Mouse (Mus musculus) midbrain, embryonic 11.5 days (tissue): ENCODE results near the gene Fgf11. TPM values are rescaled to one million over a fixed set of nuclear protein-coding genes. Genes with fewer than 3 reads are reported as not detected.

ENCODE experiments used
- ATAC-seq: fragments of 200-750 bp; cut with Nextera tagmentation; 2 replicates; pipeline ENCODE4 v1.8.0; 2017; ENCODE audit warnings: moderate TSS enrichment, moderate library complexity; ENCODE audit not compliant: low FRiP score
- DNase-seq: peaks from one replicate; pipeline ENCODE4 v3.0.0; 2015; ENCODE audit warnings: low spot score; ENCODE audit errors: missing footprints
- H3K27ac ChIP-seq: fragments of 300-500 bp; sonication (generic); 2 replicates; pipeline ENCODE4 v1.5.1; 2014; ENCODE audit warnings: low read depth, low read length
- H3K27me3 ChIP-seq: fragments of 300-500 bp; sonication (generic); 2 replicates; pipeline ENCODE4 v1.6.1; 2014; ENCODE audit warnings: mild to moderate bottlenecking, low read length, moderate library complexity, mixed read lengths; ENCODE audit not compliant: control insufficient read depth, insufficient read depth
- H3K36me3 ChIP-seq: fragments of 300-500 bp; sonication (generic); 2 replicates; pipeline ENCODE4 v1.6.1; 2014; ENCODE audit warnings: mild to moderate bottlenecking, low read length, moderate library complexity, mixed read lengths; ENCODE audit not compliant: control insufficient read depth, insufficient read depth
- H3K4me1 ChIP-seq: fragments of 300-500 bp; sonication (generic); 2 replicates; pipeline ENCODE4 v1.6.1; 2014; ENCODE audit warnings: low read length; ENCODE audit not compliant: control insufficient read depth, insufficient read depth
- H3K4me2 ChIP-seq: fragments of 300-500 bp; sonication (generic); 2 replicates; pipeline ENCODE4 v1.6.1; 2014; ENCODE audit warnings: mild to moderate bottlenecking, moderate library complexity
- H3K4me3 ChIP-seq: fragments of 300-500 bp; sonication (generic); 2 replicates; pipeline ENCODE4 v1.5.1; 2014; ENCODE audit warnings: low read depth, low read length
- H3K9ac ChIP-seq: fragments of 300-500 bp; sonication (generic); 2 replicates; pipeline ENCODE4 v1.6.1; 2014; ENCODE audit warnings: low read length
- H3K9me3 ChIP-seq: fragments of 300-500 bp; sonication (generic); 2 replicates; pipeline ENCODE4 v1.6.1; 2016; ENCODE audit warnings: low read length; ENCODE audit not compliant: control insufficient read depth
- WGBS: fragments of 180-500 bp; shearing (Covaris S2); extraction: QIAGEN DNeasy Blood & Tissue Kit; methylation state at CpG from one replicate; pipeline ENCODE4 v1.1.7; 2014; 5-methylcytosine and 5-hydroxymethylcytosine counted together
- polyA plus RNA-seq: library from polyadenylated mRNA; unstranded; fragments of >200 nt; fragmentation: Nextera tagmentation; extraction: Ambion mirVana; gene quantifications from 2 replicates; pipeline ENCODE4 v1.2.1, GENCODE M21; 2014

The Fgf11 gene
- polyA plus RNA-seq, 1 experiment from 2014 or later: 1.3 TPM

GRCm38 (mm10) chr11:69766126-69766609 is 35.5 kb downstream of the Fgf11 start:
- Histone ChIP-seq H3K27ac (peak overlapping the region; percentile 35; the same call in 1 of the 2 replicates), H3K4me2 (peak overlapping the region; percentile 85), H3K9ac (peak overlapping the region; percentile 89), H3K4me1 (peaks cover 5% of the 10 kb centered on the region; the same call in 1 of the 2 replicates), H3K9me3 (no peaks in the 10 kb centered on the region), H3K27me3 (no peaks in the 10 kb centered on the region), H3K4me3 (peak overlapping the region; percentile 75), H3K36me3 (no peaks in the 10 kb centered on the region)
- ATAC-seq (peak; percentile 77), DNase-seq (peak; percentile 95)
- under 1% methylated on average over 35 of the region's 37 CpGs for WGBS

DNA sequence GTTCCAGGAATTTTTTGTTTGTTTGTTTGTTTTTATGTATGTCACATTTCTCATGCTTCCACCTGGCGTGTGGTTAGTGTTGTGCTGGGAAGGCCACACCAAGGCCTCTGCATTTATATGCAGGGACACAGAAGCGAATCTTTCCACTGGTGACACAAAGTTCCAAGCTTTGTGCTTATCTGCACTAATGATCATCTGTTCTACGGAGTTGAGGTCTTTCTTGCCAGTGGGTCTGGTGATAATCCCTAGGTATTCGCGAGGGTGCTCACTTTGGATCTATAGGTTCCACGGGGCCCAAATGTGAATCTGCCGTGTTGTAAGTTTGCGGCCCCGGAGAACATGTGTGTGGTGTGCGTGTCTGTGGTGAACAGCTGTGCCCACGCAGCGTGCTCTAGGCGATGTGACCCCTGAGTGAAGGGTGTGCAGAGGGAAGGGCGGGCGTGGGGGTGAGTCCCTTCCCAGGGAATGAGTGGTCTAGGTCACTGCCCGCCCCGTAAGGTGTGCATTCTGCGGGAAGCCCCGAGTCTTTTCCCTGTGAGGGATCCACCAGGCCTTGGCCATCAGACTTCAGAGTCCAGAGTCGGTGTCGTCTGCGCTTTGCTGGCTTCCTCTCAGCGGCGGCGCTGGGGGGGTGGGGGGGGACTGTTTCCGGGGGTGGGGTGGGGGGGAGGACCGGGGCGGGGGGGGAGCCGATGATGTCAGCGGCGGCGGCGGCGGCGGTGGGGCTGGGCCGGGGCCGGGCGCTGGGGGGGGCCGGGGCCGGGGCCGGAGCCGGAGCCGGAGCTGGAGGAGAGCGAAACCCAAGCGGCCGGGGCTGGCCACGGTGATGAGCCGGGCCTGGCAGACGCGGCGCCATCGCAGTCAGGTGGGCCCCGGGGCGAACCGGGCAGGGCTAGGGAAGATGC is 36.2 kb downstream of the Fgf11 start, which contains the start of gene Zbtb4:
Gene Zbtb4 (plus strand): TSS at position 692 of the 905 bp plus-strand sequence.
- Histone ChIP-seq H3K4me1 (peaks cover 9% of the 10 kb centered on the region), H3K9ac (peak within 1 kb of the TSS; percentile 89), H3K9me3 (no peaks in the 10 kb centered on the region), H3K27me3 (no peaks in the 10 kb centered on the region), H3K4me3 (peak within 1 kb of the TSS; percentile 75), H3K4me2 (peak within 1 kb of the TSS; percentile 85), H3K36me3 (no peaks in the 10 kb centered on the region), H3K27ac (peak within 1 kb of the TSS; percentile 35; the same call in 1 of the 2 replicates)
- peak; percentile 79 for ATAC-seq
- DNase-seq: peak; percentile 89
- WGBS: 31% methylated on average over 31 of the region's 55 CpGs

GRCm38 (mm10) chr11:69763551-69763950 is 38.1 kb downstream of the Fgf11 start:
- H3K9ac ChIP-seq: no peak overlapping the region
- H3K36me3 ChIP-seq: no peaks in the 10 kb centered on the region
- no peak for ATAC-seq
- DNase-seq: no peak
- H3K4me1 ChIP-seq: peaks cover 19% of the 10 kb centered on the region
- no peak overlapping the region for H3K4me2 ChIP-seq
- H3K9me3 ChIP-seq: no peaks in the 10 kb centered on the region
- 69% methylated on average over 7 of the region's 7 CpGs for WGBS
- no peak overlapping the region for H3K4me3 ChIP-seq
- no peaks in the 10 kb centered on the region for H3K27me3 ChIP-seq
- H3K27ac ChIP-seq: no peak overlapping the region

DNA sequence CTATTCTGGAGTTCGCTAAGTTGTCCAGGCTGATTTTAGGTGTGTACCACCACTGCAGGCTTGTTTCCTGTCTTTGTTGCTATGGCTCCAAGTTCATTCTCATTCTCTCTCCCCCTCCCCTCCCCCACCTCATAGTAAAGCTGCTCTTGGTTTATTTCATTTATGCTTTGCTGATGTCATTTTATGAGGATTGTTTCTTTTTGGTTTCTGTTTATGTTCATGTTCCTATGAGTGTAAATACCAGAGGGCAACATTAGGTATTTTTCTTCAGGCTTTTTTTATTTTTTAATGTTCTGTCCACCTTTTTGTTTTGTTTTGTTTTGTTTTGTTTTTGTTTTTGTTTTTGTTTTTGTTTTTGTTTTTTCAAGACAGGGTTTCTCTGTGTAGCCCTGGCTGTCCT is 39.8 kb downstream of the Fgf11 start, which contains the start of gene Slc35g3:
Gene Slc35g3 (minus strand): TSS at position 101 of the 400 bp plus-strand sequence.
- Histone ChIP-seq H3K27ac (no peak within 1 kb of the TSS), H3K4me2 (no peak within 1 kb of the TSS), H3K9ac (no peak within 1 kb of the TSS), H3K36me3 (no peaks in the 10 kb centered on the region), H3K9me3 (no peaks in the 10 kb centered on the region), H3K4me3 (no peak within 1 kb of the TSS), H3K27me3 (no peaks in the 10 kb centered on the region), H3K4me1 (peaks cover 27% of the 10 kb centered on the region)
- no peak for DNase-seq
- WGBS: 78% methylated on average over 1 of the region's 1 CpGs
- no peak for ATAC-seq

DNA sequence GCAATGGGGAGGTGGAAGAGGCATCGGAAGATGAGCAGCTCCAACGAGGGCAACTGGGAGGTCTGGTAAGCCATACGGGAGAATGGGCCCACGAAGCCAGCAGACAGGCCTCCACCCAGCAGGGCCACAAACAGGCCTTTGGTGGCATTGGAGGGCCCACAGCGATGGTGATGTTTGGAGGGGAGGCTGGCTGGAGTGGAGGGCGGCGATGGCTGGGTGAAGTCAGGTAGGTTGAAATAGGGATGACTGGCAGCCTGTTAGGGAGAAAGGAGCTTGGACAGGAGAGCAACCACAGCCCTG is 40.8 kb downstream of the Fgf11 start:
- Histone ChIP-seq H3K27me3 (no peaks in the 10 kb centered on the region), H3K9me3 (no peaks in the 10 kb centered on the region), H3K4me3 (no peak overlapping the region), H3K36me3 (no peaks in the 10 kb centered on the region), H3K9ac (no peak overlapping the region), H3K27ac (no peak overlapping the region; the same call in 1 of the 2 replicates), H3K4me1 (peaks cover 31% of the 10 kb centered on the region), H3K4me2 (no peak overlapping the region)
- DNase-seq (no peak), ATAC-seq (no peak)
- 94% methylated on average over 7 of the region's 7 CpGs for WGBS

DNA sequence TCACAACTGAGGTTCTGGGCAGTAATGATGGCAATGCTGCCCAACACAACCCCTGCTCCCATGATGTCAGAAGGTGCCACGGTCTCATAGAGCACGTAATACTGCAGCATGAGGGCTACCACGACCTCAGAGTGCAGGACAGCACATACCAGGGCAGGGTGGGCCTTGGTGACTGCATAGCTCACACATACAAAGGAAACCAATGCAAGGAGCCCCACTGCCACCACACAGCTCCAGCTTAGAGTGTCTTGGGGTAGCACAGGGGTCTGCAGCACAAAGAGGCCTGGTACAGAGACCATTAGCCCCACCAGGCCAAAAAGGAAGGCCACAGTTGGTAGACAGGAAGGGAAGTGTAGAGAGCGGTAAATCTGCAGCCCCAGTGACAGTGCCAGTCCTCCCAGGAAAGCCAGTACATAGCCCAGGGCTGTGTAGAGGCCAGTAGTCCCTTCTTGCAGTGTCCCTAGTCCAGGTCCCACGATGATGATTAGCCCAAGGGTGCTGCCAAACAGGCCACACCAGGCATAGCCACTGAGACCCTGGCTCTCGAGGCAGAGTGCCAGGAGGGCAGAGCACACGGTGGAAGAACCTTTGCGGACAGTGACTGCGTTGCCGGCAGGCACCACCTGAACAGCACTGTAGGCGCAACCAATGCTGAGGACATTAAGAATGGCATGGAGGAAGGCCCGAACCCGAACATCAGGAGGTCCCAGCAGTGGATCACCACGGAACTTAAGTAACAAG is 41.3 kb downstream of the Fgf11 start:
- no peak for ATAC-seq
- no peaks in the 10 kb centered on the region for H3K36me3 ChIP-seq
- H3K4me1 ChIP-seq: peaks cover 33% of the 10 kb centered on the region
- H3K4me2 ChIP-seq: peak overlapping the region; percentile 81
- DNase-seq: no peak
- no peaks in the 10 kb centered on the region for H3K27me3 ChIP-seq
- H3K4me3 ChIP-seq: no peak overlapping the region
- no peaks in the 10 kb centered on the region for H3K9me3 ChIP-seq
- H3K27ac ChIP-seq: peak overlapping the region; percentile 98
- peak overlapping the region; percentile 62 for H3K9ac ChIP-seq
- WGBS: 81% methylated on average over 14 of the region's 14 CpGs

- Histone ChIP-seq H3K4me2 (peak overlapping the region; percentile 81), H3K36me3 (no peaks in the 10 kb centered on the region), H3K27ac (peak overlapping the region; percentile 98), H3K9me3 (no peaks in the 10 kb centered on the region), H3K4me1 (peaks cover 33% of the 10 kb centered on the region), H3K9ac (peak overlapping the region; percentile 90), H3K4me3 (peak overlapping the region; percentile 48), H3K27me3 (no peaks in the 10 kb centered on the region)
- ATAC-seq (peak; percentile 89), DNase-seq (peak; percentile 98)
- WGBS: 0% methylated on average over 37 of the region's 37 CpGs
These were observed 42.5 kb downstream of the Fgf11 start for GRCm38 (mm10) chr11:69758971-69759721.

DNA sequence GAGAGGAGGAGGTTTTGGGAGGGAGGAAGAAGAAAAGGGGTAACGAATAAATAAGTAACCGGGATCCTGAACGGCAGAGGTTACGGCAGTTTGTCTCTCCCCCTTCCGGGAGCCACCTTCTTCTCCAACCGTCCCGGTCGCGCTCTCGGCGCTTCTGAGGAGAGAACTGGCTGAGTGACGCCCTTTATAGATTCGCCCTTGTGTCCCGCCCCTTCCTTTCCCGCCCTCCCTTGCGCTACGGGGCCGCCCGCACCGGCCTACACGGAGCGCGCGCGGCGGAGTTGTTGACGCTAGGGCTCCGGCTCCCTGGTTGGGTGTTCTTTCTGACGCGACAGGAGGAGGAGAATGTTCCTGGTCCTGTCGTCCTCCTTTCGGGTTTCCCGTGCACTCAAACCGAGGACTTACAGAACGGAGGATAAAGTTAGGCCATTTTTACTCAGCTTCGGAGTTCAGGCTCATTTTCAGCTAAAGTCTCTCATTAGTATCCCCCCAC is 43.1 kb downstream of the Fgf11 start, which contains the start of gene Polr2a:
Gene Polr2a (minus strand): TSS at position 160 of the 493 bp plus-strand sequence.
- Histone ChIP-seq H3K36me3 (no peaks in the 10 kb centered on the region), H3K9me3 (no peaks in the 10 kb centered on the region), H3K9ac (peak within 1 kb of the TSS; percentile 90), H3K4me1 (peaks cover 33% of the 10 kb centered on the region), H3K27ac (peak within 1 kb of the TSS; percentile 98), H3K4me3 (peak within 1 kb of the TSS; percentile 48), H3K27me3 (no peaks in the 10 kb centered on the region), H3K4me2 (peak within 1 kb of the TSS; percentile 81)
- ATAC-seq (peak; percentile 96), DNase-seq (peak; percentile 100)
- WGBS: 0% methylated on average over 36 of the region's 36 CpGs
